Mouse (Mus musculus) C2C12 (cell line): Measurements from ENCODE around the gene Ppp1r14b. TPM values are rescaled to one million over a fixed set of nuclear protein-coding genes. Genes with fewer than 3 reads are reported as not detected.

Experiments
- H3K27me3 ChIP-seq: one replicate; pipeline ENCODE4 v1.6.1; 2011; ENCODE audit not compliant: control insufficient read depth, insufficient read depth, insufficient read length
- H3K36me3 ChIP-seq: one replicate; pipeline ENCODE4 v1.6.1; 2011; ENCODE audit not compliant: control insufficient read depth, insufficient read depth
- H3K4me3 ChIP-seq: one replicate; pipeline ENCODE4 v1.5.1; 2011; ENCODE audit warnings: mild to moderate bottlenecking, control low read depth; ENCODE audit not compliant: poor library complexity, insufficient read depth, severe bottlenecking
- H3K79me2 ChIP-seq: one replicate; pipeline ENCODE4 v1.6.1; 2011; ENCODE audit not compliant: control insufficient read depth, insufficient read depth
- H3K79me3 ChIP-seq: one replicate; pipeline ENCODE4 v1.6.1; 2011; ENCODE audit warnings: low read depth, control low read depth
- H3ac ChIP-seq: one replicate; pipeline ENCODE3; 2011; ENCODE audit warnings: low read depth; ENCODE audit not compliant: control insufficient read depth, insufficient read length
- CEBPB ChIP-seq: IDR thresholded peaks from one replicate; pipeline ENCODE4 v1.6.1; 2011; ENCODE audit warnings: low read depth, mild to moderate bottlenecking, control low read depth, moderate library complexity
- CTCF ChIP-seq: IDR thresholded peaks from one replicate; pipeline ENCODE4 v1.5.1; 2011; ENCODE audit not compliant: control insufficient read depth, insufficient read depth, insufficient read length
- FOSL1 ChIP-seq: IDR thresholded peaks from one replicate; pipeline ENCODE4 v1.8.0; 2011; ENCODE audit warnings: mild to moderate bottlenecking, low read length; ENCODE audit not compliant: poor library complexity, insufficient read depth, severe bottlenecking
- MAX ChIP-seq: IDR thresholded peaks from one replicate; pipeline ENCODE4 v1.6.1; 2011; ENCODE audit warnings: mild to moderate bottlenecking, control low read depth
- MYOD1 ChIP-seq: IDR thresholded peaks from one replicate; pipeline ENCODE4 v1.6.1; 2011; ENCODE audit warnings: low read depth; ENCODE audit not compliant: control insufficient read depth, insufficient read length
- MYOG ChIP-seq: IDR thresholded peaks from one replicate; pipeline ENCODE4 v1.6.1; 2011; ENCODE audit not compliant: control insufficient read depth, insufficient read length; ENCODE audit errors: extremely low read depth
- USF1 ChIP-seq: IDR thresholded peaks from one replicate; pipeline ENCODE4 v1.6.1; 2011; ENCODE audit warnings: low read depth, mild to moderate bottlenecking, control low read depth, moderate library complexity
- polyA plus RNA-seq: library from polyadenylated mRNA; unstranded; fragments of >200 nt; fragmentation: generic; extraction: Trizol; gene quantifications from one replicate; pipeline ENCODE4 v1.2.1, GENCODE M21; 2012; ENCODE audit warnings: missing spikeins

Gene Ppp1r14b
- polyA plus RNA-seq, 1 experiment = 1,811 TPM

- H3K4me3 ChIP-seq = no peak overlapping the region
- H3ac ChIP-seq = no peak overlapping the region
- no peaks in the 10 kb centered on the region for H3K79me2 ChIP-seq
- peaks cover 50% of the 10 kb centered on the region for H3K36me3 ChIP-seq
- TF ChIP-seq CEBPB (no peak), FOSL1 (no peak), USF1 (no peak), MYOG (no peak)
- H3K27me3 ChIP-seq = no peaks in the 10 kb centered on the region
- no peaks in the 10 kb centered on the region for H3K79me3 ChIP-seq
These were observed 43.0 kb downstream of the Ppp1r14b start for GRCm38 (mm10) chr19:7017541-7018457.

- no peak overlapping the region for H3K4me3 ChIP-seq
- H3K36me3 ChIP-seq = peaks cover 53% of the 10 kb centered on the region
- no peaks in the 10 kb centered on the region for H3K79me2 ChIP-seq
- no peaks in the 10 kb centered on the region for H3K79me3 ChIP-seq
- no peak for TF ChIP-seq USF1
- TF ChIP-seq FOSL1 = no peak
- no peak for TF ChIP-seq CTCF
- no peak for TF ChIP-seq MYOD1
- TF ChIP-seq MAX = no peak
- no peak for TF ChIP-seq MYOG
- TF ChIP-seq CEBPB = no peak
- H3ac ChIP-seq = no peak overlapping the region
- no peaks in the 10 kb centered on the region for H3K27me3 ChIP-seq
These were observed 43.8 kb downstream of the Ppp1r14b start for GRCm38 (mm10) chr19:7018546-7018945.

GRCm38 (mm10) chr19:7019191-7019590 lies 44.4 kb downstream of the Ppp1r14b start, which contains the start of gene Fermt3:
Fermt3 (minus strand) TSS chr19:7019469.
- TF ChIP-seq CEBPB (no peak), FOSL1 (no peak), MYOG (no peak), MYOD1 (no peak), USF1 (no peak), CTCF (no peak), MAX (no peak)
- peaks cover 60% of the 10 kb centered on the region for H3K36me3 ChIP-seq
- no peak within 1 kb of the TSS for H3ac ChIP-seq
- no peaks in the 10 kb centered on the region for H3K27me3 ChIP-seq
- H3K79me3 ChIP-seq = no peaks in the 10 kb centered on the region
- no peaks in the 10 kb centered on the region for H3K79me2 ChIP-seq
- H3K4me3 ChIP-seq = no peak within 1 kb of the TSS

GRCm38 (mm10) chr19:7020224-7020641 lies 45.5 kb downstream of the Ppp1r14b start:
- no peaks in the 10 kb centered on the region for H3K79me3 ChIP-seq
- H3K27me3 ChIP-seq = no peaks in the 10 kb centered on the region
- no peak overlapping the region for H3ac ChIP-seq
- H3K4me3 ChIP-seq = no peak overlapping the region
- no peaks in the 10 kb centered on the region for H3K79me2 ChIP-seq
- peaks cover 70% of the 10 kb centered on the region for H3K36me3 ChIP-seq
- TF ChIP-seq CTCF (peak; percentile 23), MAX (no peak), MYOG (no peak), MYOD1 (no peak), CEBPB (no peak)

Other genes starting within 250 kb of the Ppp1r14b start
- gene Rps6ka4, start 134.3 kb upstream of the Ppp1r14b start, polyA plus RNA-seq = 103 TPM
- gene Ccdc88b, start 116.8 kb upstream of the Ppp1r14b start, polyA plus RNA-seq = 0.27 TPM
- 264 TPM for gene Trmt112, start 65.3 kb upstream of the Ppp1r14b start, polyA plus RNA-seq
- 270 TPM for gene Prdx5, start 64.9 kb upstream of the Ppp1r14b start, polyA plus RNA-seq
- gene Esrra, start 53.2 kb upstream of the Ppp1r14b start, polyA plus RNA-seq = 43.2 TPM
- gene Catsperz, start 49.6 kb upstream of the Ppp1r14b start, polyA plus RNA-seq = 0.16 TPM
- 0.26 TPM for gene Kcnk4, start 40.5 kb upstream of the Ppp1r14b start, polyA plus RNA-seq
- gene Bad, start 33.1 kb upstream of the Ppp1r14b start, polyA plus RNA-seq = 84.0 TPM
- 31.2 TPM for gene Gpr137, start 32.5 kb upstream of the Ppp1r14b start, polyA plus RNA-seq
- gene Plcb3, start 1.5 kb downstream of the Ppp1r14b start, polyA plus RNA-seq = 51.7 TPM
- gene Fkbp2, start 5.5 kb downstream of the Ppp1r14b start, polyA plus RNA-seq = 148 TPM
- gene Vegfb, start 12.7 kb downstream of the Ppp1r14b start, polyA plus RNA-seq = 37.7 TPM
- gene Dnajc4, start 17.6 kb downstream of the Ppp1r14b start, polyA plus RNA-seq = 12.2 TPM
- gene Nudt22, start 21.1 kb downstream of the Ppp1r14b start, polyA plus RNA-seq = 18.2 TPM
- gene Trpt1, start 21.2 kb downstream of the Ppp1r14b start, polyA plus RNA-seq = 4.7 TPM
- gene Fermt3, start 44.5 kb downstream of the Ppp1r14b start, polyA plus RNA-seq = 0.37 TPM
- gene Stip1, start 65.0 kb downstream of the Ppp1r14b start, polyA plus RNA-seq = 309 TPM
- gene Macrod1, start 81.8 kb downstream of the Ppp1r14b start, polyA plus RNA-seq = 8.3 TPM
- 0.08 TPM for gene Flrt1, start 130.8 kb downstream of the Ppp1r14b start, polyA plus RNA-seq
- gene Otub1, start 231.3 kb downstream of the Ppp1r14b start, polyA plus RNA-seq = 121 TPM
- gene Cox8a, start 242.6 kb downstream of the Ppp1r14b start, polyA plus RNA-seq = 960 TPM